Mouse (Mus musculus) gastrocnemius, adult 8-10 months (tissue): ENCODE data around the gene Oas1a. TPM values are rescaled to one million over a fixed set of nuclear protein-coding genes. Genes with fewer than 3 reads are reported as not detected.
"Not testable (repeated sequence)": the region's sequence is repeated elsewhere in the genome, so short reads cannot be mapped to it uniquely, and the experiment has no call there.

Experiments used
- DNase-seq, 2 experiments: peaks; one replicate each; pipeline ENCODE4 v3.0.0; 2022; ENCODE audit warnings: low spot score in 2 of 2
- total RNA-seq, 4 experiments: library from RNA; stranded (reverse); gene quantifications; 2 replicates each; pipeline ENCODE4 v1.2.4; 2022

Gene Oas1a
- total RNA-seq = not detected

DNA sequence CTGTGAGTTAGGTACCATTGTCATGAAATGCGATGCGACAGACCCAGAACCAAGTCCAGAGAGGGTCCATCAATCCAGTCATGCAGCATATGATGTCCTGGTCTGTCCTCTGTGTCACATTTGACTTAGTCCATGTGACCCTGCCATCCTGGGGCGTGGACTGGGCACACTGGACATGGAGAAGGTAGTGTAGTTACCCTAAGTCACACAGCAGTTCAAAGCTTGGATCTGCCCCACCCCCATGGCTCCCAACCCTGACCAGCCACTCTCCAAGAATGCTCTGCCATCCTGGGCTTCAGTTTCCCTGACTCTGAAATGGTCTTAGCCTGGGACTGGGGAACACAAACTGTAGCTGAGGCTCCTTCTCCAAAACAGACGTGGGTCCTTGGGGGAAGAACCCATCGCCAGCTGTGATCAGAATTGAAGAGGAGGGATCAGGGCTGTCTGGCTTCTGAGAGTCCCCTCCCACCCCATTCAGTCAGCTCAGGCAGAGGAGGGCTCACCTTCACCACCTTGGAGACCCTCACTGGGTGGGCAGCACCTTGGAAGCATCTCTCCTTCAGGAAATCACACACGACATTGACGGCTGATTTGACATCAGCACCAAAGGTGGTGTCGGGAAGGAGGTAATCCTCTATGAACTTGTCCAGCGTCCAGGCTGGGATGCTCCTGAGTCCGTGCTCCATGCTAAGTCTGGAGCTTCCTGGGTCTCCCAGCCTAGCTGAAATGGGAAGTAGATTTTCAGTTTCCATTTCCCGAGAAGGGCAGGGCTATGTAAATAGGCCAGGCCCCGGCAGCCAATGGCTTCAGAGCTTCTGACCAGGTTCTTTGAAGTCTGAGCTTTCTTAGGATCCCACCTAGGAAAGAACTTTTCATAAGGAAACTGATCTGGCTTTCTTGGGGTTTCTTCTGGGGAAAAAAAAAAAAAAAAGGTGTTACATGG is at the start of gene Oas1a:
Gene Oas1a (minus strand): TSS at position 731 of the 943 bp plus-strand sequence.
- DNase-seq = not testable (repeated sequence)

DNA sequence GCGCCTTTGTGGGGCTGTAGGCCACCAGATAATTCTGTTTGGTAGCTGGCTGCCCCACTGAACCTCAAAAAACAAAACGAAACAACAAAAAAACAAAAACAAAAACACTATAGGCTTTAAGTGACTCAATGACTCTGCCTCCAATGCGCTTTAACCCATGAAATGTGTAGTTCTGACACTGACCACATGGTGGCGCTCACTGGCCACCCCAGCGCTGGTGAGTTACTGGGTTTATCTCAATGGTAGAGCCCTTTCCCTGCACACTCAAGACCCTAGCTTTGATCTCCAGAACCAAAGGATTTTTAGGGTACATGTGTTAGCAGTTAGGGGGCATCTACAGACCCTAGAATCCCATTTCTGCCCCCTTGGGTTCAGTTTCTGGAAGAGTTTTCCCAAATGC is 46.7 kb upstream of the Oas1a start:
- DNase-seq = no peak

- no peak for DNase-seq
Measured at GRCm38 (mm10) chr5:120952242-120952770, 45.0 kb upstream of the Oas1a start.

DNA sequence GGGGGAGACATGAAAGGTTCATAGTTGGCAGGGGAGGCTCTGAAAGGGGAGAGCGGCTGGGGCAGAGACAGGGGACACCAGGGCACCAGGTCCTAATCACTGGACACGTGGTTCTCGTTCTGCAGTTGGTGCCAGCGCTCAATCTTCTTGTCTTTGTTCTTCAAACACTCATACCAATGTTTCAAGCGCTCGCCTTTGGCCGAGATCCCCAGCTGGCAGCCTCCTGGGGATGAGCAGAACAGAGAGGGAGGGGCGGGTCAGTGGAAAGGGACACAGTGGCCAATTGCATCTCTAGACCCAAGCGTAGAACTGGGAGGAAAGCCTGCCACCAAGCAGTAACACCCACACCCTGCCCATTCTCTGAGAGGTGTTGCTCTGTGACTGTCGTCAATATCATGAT is 34.8 kb upstream of the Oas1a start:
- no peak for DNase-seq

DNA sequence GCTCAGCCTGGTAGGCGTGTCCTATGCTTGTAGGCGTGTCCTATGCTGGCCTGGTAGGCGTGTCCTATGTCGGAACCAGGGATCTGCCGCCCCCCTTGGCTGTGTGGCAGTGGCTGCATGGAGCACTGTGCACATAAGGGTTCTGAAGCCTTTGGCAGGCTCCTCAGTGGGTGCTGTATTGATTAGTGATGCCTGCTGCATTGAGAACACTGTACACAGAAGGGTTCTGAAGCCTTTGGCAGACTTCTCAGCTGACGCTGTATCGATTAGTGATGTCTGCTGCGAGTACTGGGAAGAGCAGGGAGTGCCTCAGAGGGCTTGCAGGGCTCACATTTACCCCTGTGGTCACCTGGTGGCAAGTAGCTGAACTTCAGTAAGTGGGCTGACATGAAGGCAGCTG is 31.3 kb upstream of the Oas1a start:
- DNase-seq = no peak

GRCm38 (mm10) chr5:120937841-120938240 is 30.5 kb upstream of the Oas1a start:
- no peak for DNase-seq

GRCm38 (mm10) chr5:120933966-120934365 is 26.6 kb upstream of the Oas1a start:
- no peak for DNase-seq

DNA sequence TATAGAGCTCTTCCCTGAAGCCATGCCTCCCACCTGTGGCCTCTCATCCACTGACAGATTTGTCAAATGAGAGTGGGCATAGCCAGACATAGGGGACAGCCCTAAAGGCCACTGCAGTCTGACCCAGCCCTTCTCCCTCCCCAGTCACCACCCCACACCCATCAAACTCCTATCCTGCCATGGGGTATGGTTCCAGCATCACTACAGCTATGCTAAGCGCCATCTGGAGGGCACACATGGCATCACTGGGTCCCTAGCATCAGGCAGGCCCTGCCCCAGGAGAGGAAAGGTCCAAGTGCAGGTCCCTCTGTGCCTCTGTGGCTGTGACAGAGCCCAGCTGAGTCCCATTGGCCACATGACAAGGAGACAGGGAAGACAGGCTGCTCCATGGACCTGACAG is 19.7 kb upstream of the Oas1a start:
- DNase-seq = no peak

GRCm38 (mm10) chr5:120926311-120926710 is 19.0 kb upstream of the Oas1a start:
- not testable (repeated sequence) for DNase-seq

DNA sequence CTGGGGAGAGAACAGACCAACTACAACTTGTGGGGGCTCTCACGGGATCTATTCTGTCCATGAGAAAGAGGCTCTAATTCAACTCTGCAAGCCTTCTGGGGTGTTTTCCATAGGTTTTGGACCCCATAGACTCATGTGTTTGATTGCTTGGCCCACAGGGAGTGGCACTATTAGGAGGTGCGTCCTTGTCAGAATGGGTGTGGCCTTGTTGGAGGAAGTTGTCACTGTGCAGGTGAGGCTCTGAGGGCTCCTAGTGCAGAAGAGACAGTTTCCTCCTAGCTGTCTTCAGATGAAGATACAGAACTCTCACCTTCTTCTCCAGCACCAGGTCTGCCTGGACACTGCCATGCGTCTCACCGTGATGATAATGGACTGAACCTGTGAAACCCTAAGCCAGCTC is 17.2 kb upstream of the Oas1a start:
- DNase-seq = not testable (repeated sequence)

GRCm38 (mm10) chr5:120923969-120924368 is 16.6 kb upstream of the Oas1a start:
- DNase-seq = no peak

- no peak for DNase-seq
Measured at GRCm38 (mm10) chr5:120920296-120920695, 13.0 kb upstream of the Oas1a start.

GRCm38 (mm10) chr5:120919156-120919935 is 12.0 kb upstream of the Oas1a start:
- DNase-seq = not testable (repeated sequence)

DNA sequence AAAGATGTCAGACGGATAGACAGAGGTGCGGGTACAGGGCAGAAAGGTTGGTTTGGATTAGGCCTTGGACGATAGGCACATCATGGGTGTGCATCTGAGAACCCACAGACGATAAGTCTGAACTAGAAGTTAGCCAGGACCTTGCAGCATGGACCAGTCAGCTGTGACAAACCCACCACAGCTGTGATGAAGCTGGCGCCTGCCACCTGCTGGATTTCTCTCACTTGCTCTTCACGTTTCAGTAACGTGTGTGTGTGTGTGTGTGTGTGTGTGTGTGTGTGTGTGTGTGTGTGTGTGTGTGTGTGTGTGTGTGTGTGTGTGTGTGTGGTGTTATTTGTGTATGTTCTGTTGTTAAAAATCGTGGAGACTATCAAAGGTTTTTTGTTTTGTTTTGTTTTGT is 6.9 kb upstream of the Oas1a start, which contains the start of gene Oas1d:
Gene Oas1d (plus strand): TSS at position 333 of the 400 bp plus-strand sequence.
- DNase-seq = not testable (repeated sequence)

DNA sequence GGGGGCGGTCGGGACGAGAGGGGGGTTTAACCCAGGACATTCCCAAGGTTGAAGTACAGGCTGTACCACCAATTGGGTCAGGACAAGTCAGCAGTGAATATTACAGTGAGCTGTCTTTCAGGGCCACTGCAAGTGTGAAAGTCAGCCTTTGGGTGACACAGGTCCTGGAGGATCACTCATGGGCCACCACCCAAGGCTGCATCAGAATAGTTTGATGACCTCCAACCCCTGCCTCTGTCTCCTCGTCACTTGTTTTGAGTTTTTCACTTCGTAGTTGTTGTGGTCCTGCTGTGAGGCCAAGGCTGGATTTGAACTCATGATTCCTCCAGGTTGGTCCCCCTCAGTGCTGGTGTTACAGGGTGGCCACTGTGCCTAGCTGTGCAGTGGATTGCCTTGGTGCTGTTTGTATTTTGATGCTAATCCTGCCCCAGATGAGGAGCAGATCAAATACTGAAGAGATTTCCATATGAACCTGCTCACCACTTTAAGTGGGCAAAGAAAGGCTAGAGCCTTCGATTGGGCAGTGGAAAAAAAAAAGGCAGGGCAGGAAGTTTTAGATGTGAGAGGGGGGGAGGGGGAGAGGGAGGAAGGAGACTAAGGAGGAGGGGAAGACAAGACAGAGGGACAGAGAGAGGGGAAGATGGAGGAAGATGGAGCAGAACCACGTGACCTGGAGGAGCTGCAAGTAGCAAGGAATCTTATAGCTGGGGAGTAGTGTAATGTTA is 1.0 kb upstream of the Oas1a start:
- no peak for DNase-seq

- DNase-seq = no peak
Measured at GRCm38 (mm10) chr5:120902056-120902455, 5.3 kb downstream of the Oas1a start.

DNA sequence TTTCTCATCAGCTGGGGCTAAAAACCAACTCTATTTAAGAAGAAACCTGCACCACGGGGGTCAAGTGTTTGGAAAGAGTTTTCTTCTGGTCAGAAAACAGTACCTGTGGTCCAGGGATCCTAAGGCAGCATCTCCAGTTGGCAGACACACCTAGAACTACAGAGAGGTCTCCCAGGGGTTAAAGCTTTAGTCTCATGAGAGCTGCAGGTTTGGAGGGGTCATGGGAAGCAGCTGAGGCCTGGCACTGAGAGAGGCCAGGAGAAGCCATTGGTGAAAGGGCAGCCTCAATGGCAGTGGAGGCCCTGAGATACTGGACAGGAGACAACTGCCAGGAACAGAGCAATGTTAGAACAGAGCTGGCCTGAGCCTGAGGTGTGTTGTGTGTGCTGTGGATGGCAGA is 6.7 kb downstream of the Oas1a start:
- no peak for DNase-seq

DNA sequence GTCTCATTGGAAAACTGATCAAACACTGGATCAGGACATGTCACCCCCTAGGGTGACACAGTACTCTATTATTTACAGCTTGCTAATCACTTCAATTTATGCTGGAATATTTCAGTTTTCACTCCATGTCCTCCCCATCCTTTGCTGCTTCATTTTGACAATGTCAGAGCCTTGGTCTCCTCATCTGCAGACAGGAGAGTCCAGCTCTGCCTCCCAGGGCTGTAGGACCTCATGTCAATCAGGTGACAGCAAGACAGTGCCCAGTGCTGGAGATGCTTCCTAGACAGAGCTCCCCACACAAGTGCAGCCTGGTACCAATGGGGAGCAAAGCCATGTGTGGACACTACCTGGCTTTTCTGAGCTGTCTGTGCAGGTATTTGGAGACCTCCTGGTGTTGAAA is 8.6 kb downstream of the Oas1a start:
- DNase-seq = no peak

GRCm38 (mm10) chr5:120898307-120898706 is 9.0 kb downstream of the Oas1a start:
- DNase-seq = no peak

DNA sequence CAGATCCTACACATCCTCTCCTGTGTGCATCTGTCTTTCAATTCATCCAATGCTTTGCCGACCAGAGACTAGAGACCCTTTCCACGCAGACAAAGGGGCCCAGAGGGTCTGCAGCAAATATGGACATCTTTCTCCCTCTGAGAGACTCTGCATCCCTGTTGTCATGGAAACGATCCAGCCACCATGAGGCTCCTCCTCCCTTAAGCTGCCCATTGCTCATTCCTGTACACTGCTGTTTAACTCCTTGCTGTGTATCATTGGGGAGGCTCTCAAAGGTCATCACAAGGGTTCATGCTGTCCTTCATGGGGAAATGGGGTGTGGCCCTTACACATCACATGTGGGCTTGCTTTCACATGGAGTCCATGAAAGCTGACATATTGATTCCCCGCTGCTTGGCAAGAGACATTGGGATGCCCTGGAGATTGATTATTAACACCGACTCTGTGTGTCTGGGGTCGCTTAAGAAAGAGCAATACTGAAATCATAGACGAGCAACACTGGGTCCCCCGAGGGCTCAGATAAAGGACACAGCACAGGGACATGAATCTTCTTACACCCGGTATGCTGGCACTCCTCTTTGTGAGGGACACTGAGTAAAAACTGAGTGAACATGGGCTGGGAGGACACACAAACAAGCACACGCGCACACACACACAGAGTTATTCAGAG is 12.0 kb downstream of the Oas1a start:
- DNase-seq = no peak

- DNase-seq = not testable (repeated sequence)
Measured at GRCm38 (mm10) chr5:120894692-120895091, 12.6 kb downstream of the Oas1a start.
